18 mouse cellular contexts compared by ENCODE assay signal in the genomic region with DNA sequence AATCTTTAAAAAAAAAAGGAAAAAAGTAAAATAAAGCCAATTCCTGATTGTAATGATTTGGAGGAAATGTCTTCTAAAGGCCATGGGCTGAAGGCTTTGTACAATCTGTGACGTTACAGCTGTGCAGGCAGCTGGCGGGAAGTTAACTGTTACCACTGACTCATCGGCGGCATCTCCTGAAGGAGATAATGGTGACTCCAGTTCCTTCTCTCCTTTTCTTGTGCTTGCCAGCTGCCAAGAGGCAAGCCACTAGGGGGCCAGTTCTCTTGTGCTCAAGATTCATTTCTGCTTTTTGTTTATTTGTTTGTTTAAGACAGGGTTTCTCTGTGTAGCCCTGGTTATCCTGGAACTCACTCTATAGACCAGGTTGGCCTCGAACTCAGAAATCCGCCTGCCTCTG. TPM values are rescaled to one million over a fixed set of nuclear protein-coding genes. Genes with fewer than 3 reads are reported as not detected.
DNase-seq lines count a peak whose midpoint lies in the region; ATAC-seq and TF ChIP-seq lines count a peak whose summit lies in the region.
"Had no signal": no experiment of that assay in that cellular context is flagged by ENCODE, and none has a peak within 500 bp of the region (broad histone marks: within the 10 kb centered on the region; RNA-seq: fewer than 3 reads in every experiment).

No protein-coding gene starts in this region.

- 53% methylated on average over 6 of the region's 6 CpGs for WGBS in heart, adult 2 months
- WGBS in lung, postnatal 0 days: 66% methylated on average over 5 of the region's 6 CpGs
- WGBS in lung, adult 2 months: 60% methylated on average over 6 of the region's 6 CpGs
- WGBS in stomach, postnatal 0 days: 56% methylated on average over 5 of the region's 6 CpGs

- no peak overlapping the region for H3K9ac ChIP-seq in heart, adult 2 months (ENCODE audit: low read depth, low read length)
- H3K9ac ChIP-seq in lung, postnatal 0 days (replicated peaks; ENCODE audit: low read depth): no peak overlapping the region
- no peak overlapping the region for H3K9ac ChIP-seq in stomach, postnatal 0 days (ENCODE audit: low read length)
- H3K9ac ChIP-seq: embryonic facial prominence, embryonic 12.5 days; heart, embryonic 13.5 days; hindbrain, embryonic 12.5 days; limb, embryonic 15.5 days; midbrain, embryonic 12.5 days; neural tube, embryonic 13.5 days had no signal

- intact Hi-C loops in heart, adult 2 months (cut with DNase I): no loop called here

- TF ChIP-seq CTCF in heart, adult 2 months (IDR thresholded peaks at IDR 0.05): peak; percentile 22; the same call in 1 of the 2 replicates
- peak; percentile 37 for TF ChIP-seq CTCF in lung, postnatal 0 days (IDR thresholded peaks at IDR 0.05)
- no peak for TF ChIP-seq CTCF in lung, adult 2 months (IDR thresholded peaks at IDR 0.05; ENCODE audit: insufficient read depth, low read length)
- peak; percentile 56 for TF ChIP-seq CTCF in stomach, postnatal 0 days (IDR thresholded peaks at IDR 0.05; ENCODE audit: low read depth)

- H3K79me2 ChIP-seq in heart, adult 2 months (replicated peaks; ENCODE audit: control insufficient read depth, insufficient read depth, low read length): no peaks in the 10 kb centered on the region

- no peaks in the 10 kb centered on the region for H3K9me3 ChIP-seq in lung, postnatal 0 days (ENCODE audit: low read length)
- H3K9me3 ChIP-seq in stomach, postnatal 0 days (ENCODE audit: control insufficient read depth, low read length): no peaks in the 10 kb centered on the region
- H3K9me3 ChIP-seq: limb, embryonic 15.5 days; midbrain, embryonic 12.5 days; neural tube, embryonic 13.5 days had no signal

- no peak overlapping the region for H3K4me2 ChIP-seq in lung, postnatal 0 days (replicated peaks; ENCODE audit: low read depth, low read length)
- H3K4me2 ChIP-seq in stomach, postnatal 0 days (replicated peaks; ENCODE audit: low read depth): no peak overlapping the region
- H3K4me2 ChIP-seq: embryonic facial prominence, embryonic 12.5 days; heart, embryonic 13.5 days; hindbrain, embryonic 12.5 days; limb, embryonic 15.5 days; midbrain, embryonic 12.5 days; neural tube, embryonic 13.5 days had no signal

- H3K4me1 ChIP-seq in heart, adult 2 months (ENCODE audit: control insufficient read depth, insufficient read depth, low read length): peaks cover 4% of the 10 kb centered on the region; the same call in 1 of the 2 replicates
- peaks cover 3% of the 10 kb centered on the region; the same call in 1 of the 2 replicates for H3K4me1 ChIP-seq in lung, postnatal 0 days (ENCODE audit: insufficient read depth, low read depth, low read length)
- peaks cover 15% of the 10 kb centered on the region for H3K4me1 ChIP-seq in lung, adult 2 months (ENCODE audit: control insufficient read depth, insufficient read depth, low read length)
- H3K4me1 ChIP-seq in stomach, postnatal 0 days (replicated peaks; ENCODE audit: control insufficient read depth, insufficient read depth): no peaks in the 10 kb centered on the region
- H3K4me1 ChIP-seq: embryonic facial prominence, embryonic 12.5 days had no signal

- TF ChIP-seq EP300 in heart, adult 2 months (IDR thresholded peaks at IDR 0.05; ENCODE audit: insufficient read depth, low read depth, low read length): no peak
- TF ChIP-seq EP300 in lung, postnatal 0 days (IDR thresholded peaks at IDR 0.05): no peak
- no peak for TF ChIP-seq EP300 in stomach, postnatal 0 days (optimal IDR thresholded peaks at IDR 0.05)

- no peak for ATAC-seq in lung, postnatal 0 days
- peak; percentile 34 for ATAC-seq in granulocyte monocyte progenitor cell, adult 5-6 weeks (replicated peaks; ENCODE audit: poor library complexity, severe bottlenecking)
- ATAC-seq in stomach, postnatal 0 days (ENCODE audit: low FRiP score, low TSS enrichment): no peak
- no peak for ATAC-seq in cerebellum, adult (ENCODE audit: insufficient number of reproducible peaks, low FRiP score, low TSS enrichment)

- no peaks in the 10 kb centered on the region for H3K27me3 ChIP-seq in heart, adult 2 months (ENCODE audit: control insufficient read depth, insufficient read depth, low read length)
- H3K27me3 ChIP-seq in lung, postnatal 0 days (replicated peaks; ENCODE audit: insufficient read depth, low read length): no peaks in the 10 kb centered on the region
- no peaks in the 10 kb centered on the region for H3K27me3 ChIP-seq in stomach, postnatal 0 days (ENCODE audit: control insufficient read depth, insufficient read depth, low read length)
- H3K27me3 ChIP-seq: heart, embryonic 13.5 days; limb, embryonic 15.5 days; neural tube, embryonic 13.5 days had no signal

- TF ChIP-seq POLR2A in heart, adult 2 months (IDR thresholded peaks at IDR 0.05; ENCODE audit: insufficient read depth, low read depth, low read length): no peak
- no peak for TF ChIP-seq POLR2A in lung, adult 2 months (IDR thresholded peaks at IDR 0.05; ENCODE audit: borderline replicate concordance, extremely low read depth, low read depth, low read length)

- H3K27ac ChIP-seq in heart, adult 2 months: no peak overlapping the region
- H3K27ac ChIP-seq in lung, postnatal 0 days (ENCODE audit: low read length): no peak overlapping the region
- no peak overlapping the region for H3K27ac ChIP-seq in stomach, postnatal 0 days (replicated peaks)
- H3K27ac ChIP-seq: embryonic facial prominence, embryonic 12.5 days; heart, embryonic 13.5 days; hindbrain, embryonic 12.5 days; limb, embryonic 15.5 days; midbrain, embryonic 12.5 days; neural tube, embryonic 13.5 days had no signal

- H3K36me3 ChIP-seq in heart, adult 2 months (ENCODE audit: control insufficient read depth, insufficient read depth, low read length): no peaks in the 10 kb centered on the region
- H3K36me3 ChIP-seq in lung, postnatal 0 days (ENCODE audit: insufficient read depth, low read length): no peaks in the 10 kb centered on the region; the same call in 1 of the 2 replicates
- no peaks in the 10 kb centered on the region for H3K36me3 ChIP-seq in stomach, postnatal 0 days (ENCODE audit: control insufficient read depth, insufficient read depth, low read length)
- H3K36me3 ChIP-seq: embryonic facial prominence, embryonic 12.5 days; heart, embryonic 13.5 days; hindbrain, embryonic 12.5 days; limb, embryonic 15.5 days; midbrain, embryonic 12.5 days; neural tube, embryonic 13.5 days had no signal

- DNase-seq in heart, adult 2 months: no peak
- DNase-seq in heart, adult 9 months (ENCODE audit: low spot score in 2 of 2): no peak
- peak; percentile 80 for DNase-seq in lung, postnatal 0 days (ENCODE audit: low spot score)
- no peak for DNase-seq in lung, adult 2 months
- DNase-seq in stomach, postnatal 0 days (ENCODE audit: low spot score): no peak
- no peak for DNase-seq in thymus, postnatal 4 days
- DNase-seq: B cell, adult 2 months; cerebellum, postnatal 25 days; kidney, adult 8-10 months; lung, postnatal 14 days had no signal

- no peak overlapping the region for H3K4me3 ChIP-seq in heart, adult 2 months
- no peak overlapping the region for H3K4me3 ChIP-seq in lung, postnatal 0 days (ENCODE audit: low read depth, low read length)
- no peak overlapping the region for H3K4me3 ChIP-seq in lung, adult 2 months (replicated peaks; ENCODE audit: extremely low read depth, low read depth, low read length)
- no peak overlapping the region for H3K4me3 ChIP-seq in stomach, postnatal 0 days (ENCODE audit: low read depth, low read length)
- H3K4me3 ChIP-seq: embryonic facial prominence, embryonic 12.5 days; heart, embryonic 13.5 days; hindbrain, embryonic 12.5 days; limb, embryonic 15.5 days; midbrain, embryonic 12.5 days; neural tube, embryonic 13.5 days had no signal

RNA-seq across cellular contexts. Expression of a gene that starts 29.8 kb away (rescaled TPM):
- 10 to 100 TPM; 37.7 to 40.1 TPM for total RNA-seq in heart, adult 2 months (2021)
- 22.4 and 39.6 TPM in 2 replicates for polyA plus RNA-seq in heart, adult 2 months (2012; rRNA removed)
- 2.9 and 3.8 TPM in 2 replicates for polyA plus RNA-seq in lung, postnatal 0 days (2015; fragmentation: Nextera tagmentation; extraction: Ambion mirVana)
- 11.5 and 15.3 TPM in 2 replicates for polyA plus RNA-seq in lung, adult 2 months (2012; rRNA removed)
- not detected in 2 replicates for total RNA-seq in granulocyte monocyte progenitor cell, adult 5-6 weeks (2014; fragmentation: Nextera tagmentation)
- total RNA-seq in granulocyte monocyte progenitor cell, adult 5-6 weeks (2017): not detected in 2 replicates
- polyA plus RNA-seq in stomach, postnatal 0 days (2015; fragmentation: Nextera tagmentation; extraction: Ambion mirVana): 6.6 and 9.2 TPM in 2 replicates

RNA-seq across cellular contexts. Expression of a gene that starts 32.0 kb away (rescaled TPM):
- 1 to 10 TPM; 5.5 to 7.7 TPM for total RNA-seq in heart, adult 2 months (2021)
- polyA plus RNA-seq in heart, adult 2 months (2012; rRNA removed): 7.0 and 8.7 TPM in 2 replicates
- polyA plus RNA-seq in lung, postnatal 0 days (2015; fragmentation: Nextera tagmentation; extraction: Ambion mirVana): 9.7 and 10.3 TPM in 2 replicates
- 54.0 and 68.8 TPM in 2 replicates for polyA plus RNA-seq in lung, adult 2 months (2012; rRNA removed)
- total RNA-seq in granulocyte monocyte progenitor cell, adult 5-6 weeks (2014; fragmentation: Nextera tagmentation): 0.88 TPM in 1 of 2 replicates, not detected in the other
- total RNA-seq in granulocyte monocyte progenitor cell, adult 5-6 weeks (2017): 0.10 TPM in 1 of 2 replicates, not detected in the other
- 3.9 and 4.9 TPM in 2 replicates for polyA plus RNA-seq in stomach, postnatal 0 days (2015; fragmentation: Nextera tagmentation; extraction: Ambion mirVana)

RNA-seq across cellular contexts. Expression of a gene that starts 55.3 kb away (rescaled TPM):
- under 1 TPM; 0.42 to 0.52 TPM for total RNA-seq in heart, adult 2 months (2021)
- 0.88 and 1.1 TPM in 2 replicates for polyA plus RNA-seq in heart, adult 2 months (2012; rRNA removed)
- polyA plus RNA-seq in lung, postnatal 0 days (2015; fragmentation: Nextera tagmentation; extraction: Ambion mirVana): 2.0 and 2.4 TPM in 2 replicates
- polyA plus RNA-seq in lung, adult 2 months (2012; rRNA removed): 1.9 and 3.7 TPM in 2 replicates
- 1.4 and 1.8 TPM in 2 replicates for total RNA-seq in granulocyte monocyte progenitor cell, adult 5-6 weeks (2014; fragmentation: Nextera tagmentation)
- total RNA-seq in granulocyte monocyte progenitor cell, adult 5-6 weeks (2017): 1.4 and 2.6 TPM in 2 replicates
- polyA plus RNA-seq in stomach, postnatal 0 days (2015; fragmentation: Nextera tagmentation; extraction: Ambion mirVana): 1.8 and 2.3 TPM in 2 replicates
